Mouse (Mus musculus) megakaryocyte, embryonic 14.5 days (primary cell): ENCODE results near the gene Zfp14.

Experiments
- FLI1 ChIP-seq: IDR thresholded peaks from 2 replicates; pipeline ENCODE4 v1.6.1; 2012; ENCODE audit warnings: low read length, inconsistent platforms, mixed read lengths
- GATA1 ChIP-seq: IDR thresholded peaks from 3 replicates; pipeline ENCODE4 v1.6.1; 2012; ENCODE audit warnings: mixed read lengths, low read length, inconsistent platforms, borderline replicate concordance

DNA sequence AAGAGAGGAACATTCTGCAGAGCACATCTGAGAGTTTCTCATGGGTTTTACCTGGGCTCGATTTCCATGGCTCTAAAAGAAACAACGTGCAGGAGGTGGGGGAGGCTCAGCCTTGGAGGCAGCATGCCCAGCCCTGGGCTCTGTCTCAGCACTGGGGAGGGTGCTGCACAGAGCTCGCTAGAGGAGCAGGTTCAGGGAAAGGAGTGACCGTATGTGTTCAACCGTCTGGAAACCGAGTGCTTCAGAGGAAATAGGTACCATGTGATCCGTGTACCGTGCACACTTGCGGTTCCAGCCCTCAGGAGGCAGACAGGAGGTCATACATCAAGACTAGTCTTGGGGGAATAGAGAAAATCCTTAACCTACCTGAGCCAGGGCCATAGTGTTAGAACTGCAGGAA is 6.8 kb downstream of the Zfp14 start:
- TF ChIP-seq GATA1 (no peak), FLI1 (no peak)
